Mouse (Mus musculus) C2C12 (cell line): ENCODE data around the gene Serpina5.

Source experiments
- CTCF ChIP-seq: IDR thresholded peaks from one replicate; pipeline ENCODE4 v1.5.1; 2011; ENCODE audit not compliant: control insufficient read depth, insufficient read depth, insufficient read length
- MAX ChIP-seq: IDR thresholded peaks from one replicate; pipeline ENCODE4 v1.6.1; 2011; ENCODE audit warnings: mild to moderate bottlenecking, control low read depth
- MYOD1 ChIP-seq: IDR thresholded peaks from one replicate; pipeline ENCODE4 v1.6.1; 2011; ENCODE audit warnings: low read depth; ENCODE audit not compliant: control insufficient read depth, insufficient read length
- MYOG ChIP-seq: IDR thresholded peaks from one replicate; pipeline ENCODE4 v1.6.1; 2011; ENCODE audit not compliant: control insufficient read depth, insufficient read length; ENCODE audit errors: extremely low read depth
- USF1 ChIP-seq: IDR thresholded peaks from one replicate; pipeline ENCODE4 v1.6.1; 2011; ENCODE audit warnings: low read depth, mild to moderate bottlenecking, control low read depth, moderate library complexity

GRCm38 (mm10) chr12:104060126-104060525, 40.8 kb upstream of the Serpina5 start:
- TF ChIP-seq CTCF, result no peak
- TF ChIP-seq MYOG, result no peak
- TF ChIP-seq MAX, result no peak
- TF ChIP-seq USF1, result no peak
- no peak for TF ChIP-seq MYOD1
